Mouse (Mus musculus) kidney, postnatal 10 days (tissue): Measurements from ENCODE around the gene Zfp759.
"Not testable (repeated sequence)": the region's sequence is repeated elsewhere in the genome, so short reads cannot be mapped to it uniquely, and the experiment has no call there.

Experiments
- DNase-seq: peaks from one replicate; pipeline ENCODE4 v3.0.0; 2021; ENCODE audit warnings: mixed read lengths

The Zfp759 gene

DNA sequence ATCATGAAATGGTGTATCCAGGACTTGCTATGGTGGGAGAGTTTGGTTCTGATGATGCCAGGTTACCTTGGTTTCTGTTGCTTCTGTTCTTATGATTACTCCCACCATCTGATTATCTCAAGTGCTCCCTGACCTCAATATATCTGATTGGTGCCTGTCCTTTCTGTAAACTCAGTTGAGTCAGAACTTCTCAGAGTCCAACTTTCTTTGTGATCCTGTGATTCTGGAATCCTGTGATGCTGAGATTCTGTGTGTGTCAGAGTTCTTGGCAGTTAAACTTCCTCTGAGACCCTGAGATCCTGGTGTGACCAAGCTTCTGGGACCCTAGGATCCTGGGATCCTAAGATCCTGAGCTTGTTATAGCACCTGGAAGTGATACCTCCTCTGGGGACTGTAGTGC lies at the start of gene Zfp759:
TSS of gene Zfp759 (plus strand) at position 301 of the 400 bp plus-strand sequence.
- not testable (repeated sequence) for DNase-seq

DNA sequence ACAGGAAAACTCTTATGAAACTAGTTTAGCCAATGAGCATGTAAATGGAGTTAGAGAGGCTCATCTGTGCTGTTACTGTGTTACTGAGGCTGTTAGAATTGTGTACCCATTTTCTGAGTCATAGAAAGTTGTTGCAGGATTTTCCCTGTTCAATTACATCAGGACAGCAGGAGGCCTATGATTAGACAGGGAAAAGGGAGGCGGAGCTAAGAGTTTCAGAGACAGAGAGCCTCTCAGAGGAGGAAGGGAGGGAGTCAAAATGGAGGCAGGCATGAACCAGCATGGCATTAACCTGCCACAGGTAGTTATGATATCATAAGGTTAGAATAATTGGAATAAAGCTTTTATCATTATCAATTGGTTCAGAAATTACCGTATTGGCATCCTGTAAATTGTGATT lies 48.7 kb upstream of the Zfp759 start:
- DNase-seq: no peak

DNA sequence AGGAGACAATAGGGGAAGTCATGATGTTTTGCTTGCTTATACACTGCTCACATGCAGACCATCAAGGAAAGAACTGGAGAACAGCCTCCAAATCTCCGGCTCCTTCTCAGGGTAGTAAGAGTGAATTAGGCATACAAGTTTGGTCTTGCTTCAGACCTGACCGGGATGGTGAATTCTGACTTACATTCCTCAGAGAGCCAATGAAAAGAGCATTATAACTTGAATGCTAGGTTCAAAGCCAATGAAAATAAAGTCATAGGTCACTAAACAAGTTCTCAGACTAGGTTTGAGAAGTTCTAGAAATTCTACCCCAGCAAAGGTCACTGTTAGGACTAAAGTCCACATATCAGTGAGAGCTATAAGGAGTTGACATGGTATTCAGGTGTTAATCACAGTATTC lies 44.2 kb upstream of the Zfp759 start:
- DNase-seq: no peak

DNA sequence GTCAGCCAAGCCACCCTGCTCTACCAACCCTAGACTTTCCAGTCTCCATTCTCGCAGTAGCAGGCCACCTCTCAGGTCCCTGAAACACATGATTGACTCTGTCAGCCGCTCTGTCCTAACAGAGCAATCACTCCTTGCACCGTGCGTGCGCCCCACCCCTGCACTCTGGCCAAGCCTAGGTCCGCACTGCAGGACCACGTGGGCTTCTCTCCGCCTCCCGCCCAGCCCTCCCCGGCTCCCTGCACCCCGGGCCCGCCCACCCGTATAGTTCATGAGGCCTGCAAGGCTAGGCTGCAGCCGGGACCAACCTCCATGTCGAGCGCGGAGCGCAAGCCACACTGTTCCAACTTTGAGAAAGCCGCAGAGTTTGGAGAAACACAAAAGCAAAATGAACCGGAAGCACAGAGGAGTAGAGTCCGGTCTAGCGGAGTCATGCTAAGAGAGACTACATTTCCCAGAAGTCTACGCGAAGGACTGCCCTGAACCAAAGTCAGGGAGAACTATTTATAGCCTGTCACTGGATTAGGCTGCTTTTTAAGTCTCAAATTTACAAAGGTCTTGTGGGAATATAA lies 40.2 kb upstream of the Zfp759 start:
- DNase-seq: peak; percentile 86

DNA sequence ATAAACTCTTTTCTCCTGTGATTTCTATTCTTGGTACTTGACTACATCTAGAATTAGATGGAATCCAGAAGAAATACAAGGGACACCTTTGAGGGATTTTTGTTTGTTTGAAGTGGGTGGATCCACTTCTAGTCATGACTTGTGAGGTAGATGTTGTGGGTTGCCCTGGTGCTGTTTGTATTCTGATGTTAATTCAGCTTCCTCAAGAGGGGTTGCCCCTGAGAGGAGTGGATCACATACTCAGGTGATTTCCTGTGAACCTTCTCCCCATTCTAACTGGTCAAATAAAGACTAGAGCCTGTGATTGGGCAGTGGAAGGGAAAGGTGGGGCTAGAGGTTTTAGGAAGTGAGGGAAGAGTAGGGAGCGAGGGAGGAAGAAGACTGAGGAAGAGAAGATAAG lies 39.5 kb upstream of the Zfp759 start:
- no peak for DNase-seq

DNA sequence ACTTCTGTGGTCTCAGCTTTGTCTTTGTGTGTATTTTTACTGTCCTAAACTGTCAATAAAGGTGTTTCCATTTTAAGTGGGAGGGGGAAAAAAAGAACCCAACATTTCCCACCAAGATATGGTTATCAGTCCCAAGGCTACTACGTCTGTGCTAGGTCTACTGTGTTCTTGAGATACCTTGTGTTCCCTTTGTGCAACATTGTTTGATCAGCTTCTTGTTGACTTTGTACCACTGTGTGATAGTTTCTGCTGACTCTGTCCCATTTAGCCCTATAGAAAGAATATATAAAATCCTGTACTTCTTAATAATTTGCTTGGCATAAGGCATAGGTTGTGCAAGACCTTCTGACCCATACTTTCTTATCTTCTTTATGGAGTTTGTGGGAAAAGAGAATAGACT lies 31.3 kb upstream of the Zfp759 start:
- DNase-seq: no peak

DNA sequence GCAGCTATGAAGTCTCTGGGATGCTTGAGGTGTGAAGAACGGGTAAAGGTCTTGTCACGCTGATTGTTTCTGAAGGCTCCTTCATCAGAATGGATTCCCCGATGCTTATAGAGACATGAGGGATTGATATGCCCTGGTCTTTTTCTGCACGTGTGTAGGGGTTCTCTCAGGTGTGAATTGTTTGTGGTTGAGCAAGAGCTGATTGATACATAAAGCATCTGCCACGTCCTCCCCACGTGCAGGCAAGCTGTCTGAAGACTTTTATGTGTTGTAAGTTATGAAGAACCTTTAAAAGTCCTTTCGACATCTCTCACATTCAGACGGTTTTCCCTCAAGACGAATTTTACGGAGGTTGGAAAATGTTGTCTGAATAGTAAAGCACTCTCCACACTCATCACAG lies 23.6 kb upstream of the Zfp759 start, which contains the start of gene Zfp708:
TSS of gene Zfp708 (minus strand) at position 101 of the 400 bp plus-strand sequence.
- no peak for DNase-seq

DNA sequence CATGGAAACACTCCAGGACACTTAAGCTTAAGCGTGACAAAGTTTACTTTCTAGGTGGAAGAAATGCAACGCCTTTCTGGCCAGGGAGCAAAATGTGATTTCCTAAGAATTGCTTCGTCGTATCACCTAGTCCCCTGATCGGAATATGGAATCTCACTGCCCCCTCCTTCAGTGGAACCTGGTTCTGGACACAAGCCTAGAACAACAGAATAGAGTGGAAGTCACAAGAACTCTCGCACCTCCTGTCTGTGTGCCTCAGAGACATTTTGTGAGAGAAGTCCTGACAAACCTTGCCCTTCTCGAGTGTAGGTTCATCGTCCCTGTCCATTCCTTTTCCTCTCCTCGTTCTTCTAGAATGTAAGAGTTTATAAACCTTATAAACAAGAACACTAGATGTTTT lies 13.8 kb upstream of the Zfp759 start:
- DNase-seq: no peak

DNA sequence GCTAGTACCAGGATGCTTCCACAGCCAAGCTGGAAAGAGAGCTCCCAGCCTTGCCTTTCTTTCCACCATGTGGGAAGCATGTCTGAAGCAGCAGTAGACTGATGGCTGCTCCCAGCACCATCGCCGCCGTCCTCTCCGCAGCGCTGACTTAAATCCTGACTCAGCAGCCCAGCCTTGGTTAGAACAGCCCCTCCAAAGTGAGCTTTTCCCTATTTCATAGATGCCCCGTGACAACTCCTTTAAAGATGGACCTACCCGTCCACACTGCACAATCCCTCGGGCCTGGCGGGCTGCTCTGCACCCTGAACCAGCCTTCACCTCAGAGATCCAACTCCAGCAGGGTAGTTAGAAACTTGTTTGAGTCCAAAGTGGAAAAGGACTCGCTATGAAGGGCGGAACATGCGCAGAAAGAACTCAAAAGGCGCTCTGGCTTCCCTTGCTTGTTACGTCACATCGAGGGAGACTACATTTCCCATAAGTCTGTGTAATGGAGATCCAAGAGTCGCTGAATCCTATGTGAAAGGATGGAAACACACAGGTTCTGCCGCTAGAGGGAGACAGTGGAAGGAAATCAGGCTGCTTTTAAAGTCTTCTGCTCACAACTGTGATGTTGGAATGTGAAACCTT lies 13.2 kb upstream of the Zfp759 start, which contains the start of gene Gm28557:
TSS of gene Gm28557 (minus strand) at position 411 of the 627 bp plus-strand sequence.
- peak; percentile 95 for DNase-seq

DNA sequence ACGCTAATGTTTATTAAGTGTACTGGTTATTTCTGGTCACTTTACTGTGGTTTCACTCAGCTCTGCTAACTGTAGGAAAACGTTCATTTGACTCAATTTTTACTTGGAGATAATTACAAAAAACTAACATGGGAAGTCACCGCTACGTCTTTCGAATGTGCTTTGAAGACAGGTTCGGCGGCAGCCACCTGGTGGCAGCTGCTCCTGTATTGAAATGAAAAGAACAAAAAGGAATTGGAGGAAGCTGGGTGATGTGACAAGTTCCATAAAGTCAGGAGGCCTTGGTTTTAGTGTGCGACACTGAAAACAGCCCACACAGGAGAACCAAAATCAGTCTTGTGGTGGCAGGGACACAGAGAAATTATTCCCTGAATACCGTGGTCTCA lies 12.6 kb upstream of the Zfp759 start:
- DNase-seq: no peak

DNA sequence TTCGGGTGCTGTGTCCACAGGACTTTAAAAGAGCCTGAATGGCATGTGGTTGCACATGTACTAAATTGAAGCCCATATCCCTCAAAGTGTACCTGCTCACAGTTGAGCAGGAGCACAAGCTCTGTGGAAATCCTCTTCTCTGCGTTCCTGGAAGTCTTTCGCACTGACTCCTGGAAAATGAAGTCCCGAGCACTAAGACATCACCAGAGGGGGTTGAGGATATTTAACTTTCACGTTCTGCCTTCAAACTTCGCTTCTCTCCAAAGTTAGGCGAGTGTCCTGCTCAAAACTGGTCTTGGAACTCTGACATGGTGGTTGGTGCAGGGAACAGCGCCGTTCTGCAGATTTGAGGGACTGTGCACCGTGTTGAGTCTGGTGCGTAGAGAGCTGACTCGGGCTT lies 9.4 kb upstream of the Zfp759 start:
- DNase-seq: peak; percentile 21

DNA sequence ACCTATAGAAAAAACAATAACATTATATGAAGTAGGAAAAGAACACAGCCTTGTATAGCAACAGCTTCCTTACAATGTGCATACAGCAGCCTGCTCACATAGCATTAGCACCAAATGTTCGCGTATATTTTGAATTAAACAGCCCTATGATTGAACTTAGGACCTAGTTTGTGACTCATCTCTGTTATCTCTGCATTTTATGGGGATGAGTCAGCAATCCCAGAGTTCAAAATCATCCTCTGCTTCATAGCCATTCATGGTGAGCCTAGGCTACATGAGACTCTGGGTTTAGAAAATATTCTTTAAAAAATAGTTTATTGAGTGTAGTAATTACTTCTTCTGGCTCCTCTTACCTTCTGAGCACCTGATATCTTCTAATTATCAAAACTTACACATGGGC lies 8.2 kb upstream of the Zfp759 start:
- DNase-seq: no peak

DNA sequence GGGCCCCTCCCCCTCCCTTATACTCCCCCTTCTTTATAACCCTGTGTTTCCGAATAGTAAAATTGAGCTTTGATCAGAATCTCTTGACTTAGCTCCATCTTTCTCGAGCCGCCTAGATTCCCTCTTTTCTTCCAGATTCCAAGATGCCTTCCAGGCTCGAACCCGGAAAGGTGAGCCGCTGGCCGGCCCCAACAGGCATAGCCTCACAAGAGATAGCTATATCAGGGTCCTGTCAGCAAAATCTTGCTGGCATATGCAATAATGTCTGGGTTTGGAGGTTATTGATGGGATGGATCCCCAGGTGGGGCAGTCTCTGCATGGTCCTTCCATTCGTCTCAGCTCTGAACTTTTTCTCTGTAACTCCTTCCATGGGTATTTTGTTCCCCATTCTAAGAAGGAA lies 5.3 kb upstream of the Zfp759 start, which contains the start of gene Rslcan18:
TSS of gene Rslcan18 (minus strand) at position 101 of the 400 bp plus-strand sequence.
- DNase-seq: not testable (repeated sequence)

DNA sequence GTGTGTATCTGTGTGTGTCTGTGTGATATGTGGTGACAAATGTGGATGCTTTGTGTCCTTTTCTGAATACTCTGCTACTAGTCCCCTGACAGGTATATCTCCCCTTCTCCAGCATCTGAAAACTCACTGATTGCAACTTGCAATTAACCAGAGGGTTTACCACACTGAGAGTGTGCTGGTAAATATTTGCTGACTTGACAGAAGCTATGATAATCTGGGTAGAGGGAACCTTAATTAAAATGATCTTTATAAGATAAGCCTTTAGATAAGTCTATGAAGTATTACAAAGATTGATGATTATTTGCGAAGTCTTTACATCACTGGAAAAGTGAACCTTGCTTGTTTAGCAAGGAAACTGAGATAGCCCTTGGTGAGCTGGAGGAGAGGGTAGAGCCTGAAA lies 3.0 kb downstream of the Zfp759 start:
- no peak for DNase-seq

DNA sequence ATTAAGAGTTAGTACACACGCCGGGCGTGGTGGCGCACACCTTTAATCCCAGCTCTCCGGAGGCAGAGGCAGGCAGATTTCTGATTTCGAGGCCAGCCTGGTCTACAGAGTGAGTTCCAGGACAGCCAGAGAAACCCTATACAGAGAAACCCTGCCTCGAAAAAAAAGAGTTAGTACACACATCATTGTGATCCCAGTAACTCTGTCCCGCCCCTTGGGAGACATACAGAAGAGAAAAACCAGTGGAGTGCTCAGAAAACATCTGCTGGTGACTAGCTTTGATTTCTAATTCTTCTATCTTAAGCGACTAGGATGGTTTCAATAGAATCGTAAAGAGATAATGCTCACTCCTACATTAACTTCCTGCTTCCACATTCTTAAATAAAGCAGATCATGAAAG lies 6.0 kb downstream of the Zfp759 start:
- not testable (repeated sequence) for DNase-seq

DNA sequence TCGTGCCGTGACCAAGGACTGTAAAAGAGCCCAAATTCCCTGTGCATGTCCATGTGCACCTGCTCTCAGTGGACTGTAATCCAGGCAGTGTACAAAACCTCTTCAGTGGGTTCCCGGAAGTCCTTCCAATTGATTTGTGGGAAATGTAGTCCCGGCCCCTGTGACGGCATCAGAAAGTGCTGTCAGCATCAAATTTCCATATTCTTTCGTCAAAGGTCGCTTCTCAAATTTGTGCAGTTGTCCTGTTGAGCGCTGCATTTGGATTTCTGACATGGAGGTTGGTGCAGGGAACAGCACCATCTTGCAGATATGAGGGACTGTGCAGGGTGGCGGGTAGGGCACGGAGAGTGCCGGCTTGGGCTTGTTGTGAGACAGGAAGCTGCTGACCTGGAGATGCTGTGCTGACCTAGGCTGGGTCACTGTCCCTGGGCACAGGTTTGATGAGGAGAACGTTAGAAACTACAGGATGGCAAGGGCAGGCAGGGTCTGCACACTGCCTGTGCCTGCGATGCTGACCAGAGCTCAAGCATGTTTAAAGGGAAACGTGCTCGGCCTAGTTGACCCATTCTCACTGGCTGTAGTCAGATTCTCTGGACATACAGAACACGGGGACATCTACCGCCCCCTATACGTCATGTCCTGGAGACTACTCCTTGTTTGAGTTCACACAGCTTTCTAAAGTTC lies 6.7 kb downstream of the Zfp759 start:
- peak; percentile 86 for DNase-seq

DNA sequence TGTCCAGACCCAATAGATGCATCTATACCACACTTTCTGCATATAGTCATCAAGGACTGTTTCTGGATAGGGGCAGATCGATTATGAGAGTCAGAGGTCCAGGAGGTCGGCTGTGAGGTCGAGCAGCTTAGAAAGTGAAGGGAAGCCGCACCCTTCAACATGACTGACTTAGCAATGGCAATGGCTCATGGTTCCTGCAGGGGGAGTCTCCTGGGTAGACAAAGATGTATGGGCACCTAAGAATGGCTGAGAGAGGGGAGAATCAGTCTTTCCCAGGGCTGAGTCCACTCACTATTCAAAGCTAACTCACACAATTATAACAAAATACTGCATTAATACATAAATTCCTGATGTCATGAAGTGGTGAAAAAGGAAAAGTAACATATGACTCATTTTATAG lies 44.7 kb downstream of the Zfp759 start:
- not testable (repeated sequence) for DNase-seq

DNA sequence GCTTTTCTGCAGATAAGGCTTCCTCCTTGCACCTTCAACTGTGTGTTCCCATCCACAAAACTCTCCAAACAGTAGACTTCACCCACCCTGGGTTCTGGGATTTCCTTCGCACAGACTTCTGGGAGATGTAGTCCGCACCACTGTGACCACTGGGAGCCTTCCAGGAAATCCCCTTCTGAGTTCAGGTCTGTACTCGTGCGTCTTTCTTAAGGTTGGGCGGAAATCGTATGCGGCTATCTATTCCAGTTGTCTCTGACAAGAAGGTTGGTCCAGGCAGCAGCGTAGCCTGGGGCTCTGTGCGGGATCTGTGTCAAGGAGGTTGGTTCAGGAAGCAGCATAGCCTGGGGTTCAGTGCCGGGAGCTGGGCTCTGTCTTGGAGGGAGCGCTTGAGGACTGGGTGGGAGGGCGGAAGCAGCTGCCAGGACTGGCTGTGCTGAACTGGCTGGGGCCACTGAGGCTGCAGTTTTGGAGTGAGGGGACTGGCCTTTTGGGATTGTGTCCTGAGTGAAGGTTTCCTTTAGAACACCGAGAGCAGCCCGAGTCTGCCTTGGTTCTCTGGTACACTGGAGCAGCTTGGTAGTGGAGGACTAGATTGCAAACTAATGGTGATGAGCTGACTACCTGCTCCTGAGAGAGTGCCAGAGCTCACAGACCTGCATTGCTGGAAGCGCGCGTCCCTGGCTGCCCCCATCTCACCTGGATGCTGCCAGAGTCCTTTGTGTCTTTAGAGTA lies 51.7 kb downstream of the Zfp759 start, which contains the start of gene Rsl1:
TSS of gene Rsl1 (plus strand) at position 192 of the 732 bp plus-strand sequence.
- peak; percentile 85 for DNase-seq

DNA sequence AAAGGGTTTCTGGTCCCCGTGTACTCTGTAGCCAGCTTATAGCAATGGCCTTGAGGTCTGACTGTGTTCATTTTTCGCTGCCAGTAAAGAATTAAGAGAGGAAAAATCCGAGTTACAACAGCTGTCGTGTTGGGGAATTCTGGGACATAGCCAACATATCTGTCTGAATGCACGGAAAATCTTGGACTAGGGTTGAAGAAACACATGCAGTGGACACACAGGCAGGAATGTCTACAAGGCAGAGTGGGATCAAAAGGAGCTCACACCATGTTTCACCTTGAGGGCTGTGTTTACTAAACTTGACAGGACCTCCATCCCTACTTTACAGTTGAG lies 52.2 kb downstream of the Zfp759 start:
- peak; percentile 25 for DNase-seq
